Mouse (Mus musculus) 3134 (cell line): ENCODE data around the gene Map4k4.

Experiments used
- DNase-seq: peaks from one replicate; pipeline ENCODE4 v3.0.0-alpha.2; 2011; ENCODE audit warnings: low spot score; ENCODE audit not compliant: insufficient read length; ENCODE audit errors: extremely low read depth

Gene Map4k4

DNA sequence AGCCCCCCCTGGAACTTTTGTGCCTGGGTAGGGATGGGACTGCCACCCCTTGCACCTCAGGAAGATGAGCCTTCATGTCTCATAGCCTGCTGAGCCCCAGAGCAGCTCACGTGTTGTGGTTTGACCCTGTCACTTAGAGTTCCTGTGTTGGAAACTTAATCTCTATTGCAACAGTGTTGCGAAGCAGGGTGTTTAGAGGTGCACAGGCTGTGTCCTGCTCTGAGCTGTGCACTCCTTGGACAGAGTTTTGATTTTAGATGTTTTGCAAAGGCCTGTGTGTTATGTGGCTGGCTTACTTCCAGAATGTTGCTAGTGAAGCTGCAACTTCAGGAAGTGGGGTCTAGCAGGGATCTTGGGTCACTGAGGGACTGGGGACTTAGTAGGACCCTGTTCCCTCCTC, 4.1 kb upstream of the Map4k4 start:
- DNase-seq, result no peak

DNA sequence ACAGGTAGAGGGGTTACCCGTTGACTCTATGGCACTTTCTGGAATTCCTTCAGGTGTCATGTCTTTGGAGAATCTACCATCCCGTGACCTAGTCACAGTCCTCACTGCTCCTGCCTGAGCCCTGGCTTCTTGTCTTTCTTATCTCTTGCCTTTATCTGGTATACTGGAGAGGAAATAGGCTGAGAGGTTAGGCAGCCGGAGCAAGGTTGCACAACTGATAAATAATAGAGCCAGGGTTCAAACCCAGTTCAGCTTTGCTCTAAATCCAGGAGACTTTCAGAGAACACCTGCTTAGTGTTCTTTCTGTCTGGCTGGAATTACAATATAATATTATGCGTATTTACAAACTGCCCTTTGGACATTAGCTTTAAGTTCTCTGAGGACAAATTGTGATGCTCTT, 2.0 kb upstream of the Map4k4 start:
- no peak for DNase-seq

GRCm38 (mm10) chr1:39901063-39901811, 524 bp downstream of the Map4k4 start:
- DNase-seq, result peak; percentile 67

GRCm38 (mm10) chr1:39901851-39902703, 1.4 kb downstream of the Map4k4 start:
- DNase-seq, result peak; percentile 39

DNA sequence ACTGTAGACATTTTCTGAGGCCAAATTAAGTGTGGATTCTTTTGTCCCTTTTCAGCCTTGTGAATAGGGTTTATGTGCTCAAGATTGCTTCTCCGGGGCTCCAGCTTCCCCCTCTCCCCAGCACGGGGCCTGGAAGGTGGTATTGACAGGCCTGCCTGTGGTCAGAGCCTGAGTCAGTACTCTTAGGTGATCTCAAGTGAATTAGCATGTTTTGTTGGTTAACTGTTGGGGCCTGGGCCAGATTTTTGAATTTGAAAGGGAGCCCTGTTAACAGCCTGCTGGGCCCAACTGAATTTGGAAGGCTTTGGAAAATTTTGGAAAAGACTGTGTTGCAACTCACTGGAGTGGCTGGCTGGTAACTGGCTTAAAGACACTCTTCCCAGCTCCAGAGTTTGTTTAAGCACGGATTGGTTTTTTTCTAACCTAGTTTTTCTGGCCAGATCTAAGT, 2.0 kb downstream of the Map4k4 start:
- DNase-seq, result peak; percentile 62

DNA sequence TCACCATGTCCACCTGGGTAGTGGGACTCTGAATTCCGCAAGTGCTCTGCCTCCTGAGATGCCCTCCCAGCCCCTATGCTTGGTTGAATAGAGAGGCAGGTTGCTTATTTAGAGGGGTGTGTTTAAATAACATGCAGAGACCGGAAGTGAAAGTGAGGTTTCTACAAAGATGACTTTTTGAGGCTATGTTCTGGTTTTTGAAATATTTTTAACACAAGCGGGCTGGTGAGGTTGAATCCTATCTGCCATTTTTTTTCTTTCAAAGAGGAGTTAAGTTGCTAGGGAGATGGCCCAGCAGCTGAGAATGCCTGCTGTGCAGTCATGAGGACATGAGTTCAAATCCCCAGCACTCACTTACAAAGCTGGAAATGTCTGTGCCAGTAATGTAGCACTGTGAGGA, 4.0 kb downstream of the Map4k4 start:
- no peak for DNase-seq

- DNase-seq, result no peak
These were observed 6.2 kb downstream of the Map4k4 start for GRCm38 (mm10) chr1:39906921-39907320.

GRCm38 (mm10) chr1:39908976-39909375, 8.3 kb downstream of the Map4k4 start:
- no peak for DNase-seq

- DNase-seq, result no peak
These were observed 10.7 kb downstream of the Map4k4 start for GRCm38 (mm10) chr1:39911446-39911845.

GRCm38 (mm10) chr1:39913256-39913655, 12.5 kb downstream of the Map4k4 start:
- no peak for DNase-seq

- no peak for DNase-seq
These were observed 15.4 kb downstream of the Map4k4 start for GRCm38 (mm10) chr1:39916144-39916543.

GRCm38 (mm10) chr1:39917855-39918516, 17.3 kb downstream of the Map4k4 start:
- DNase-seq, result no peak

DNA sequence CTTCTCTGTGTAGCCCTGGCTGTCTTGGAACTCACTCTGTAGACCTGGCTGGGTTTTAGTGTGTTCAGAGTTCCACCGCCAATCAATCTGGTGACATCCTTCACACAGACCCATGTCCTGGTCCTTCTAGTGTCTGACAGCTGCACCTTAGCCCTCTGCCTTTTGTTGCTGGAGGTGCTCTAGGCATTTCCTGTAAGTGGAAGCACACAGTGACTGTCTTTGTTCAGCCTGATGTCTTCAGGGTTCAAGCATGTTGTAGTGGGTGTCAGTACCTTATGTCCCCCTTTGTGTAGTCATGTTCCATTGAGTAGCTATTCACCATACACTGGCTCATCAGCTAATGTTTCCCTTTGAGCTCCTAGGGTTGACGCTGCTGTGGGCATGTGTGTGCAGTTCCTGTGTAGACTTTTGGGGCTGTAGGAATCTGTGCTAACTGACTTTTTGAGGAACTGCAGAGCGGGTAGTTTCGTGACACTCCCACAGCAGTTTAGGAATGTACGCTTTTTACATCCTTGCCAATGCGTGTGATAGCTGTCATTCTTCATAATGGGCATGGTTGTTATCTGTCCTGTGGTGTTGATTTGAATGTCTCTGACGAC, 17.9 kb downstream of the Map4k4 start:
- DNase-seq, result no peak

GRCm38 (mm10) chr1:39920616-39921015, 19.9 kb downstream of the Map4k4 start:
- no peak for DNase-seq

DNA sequence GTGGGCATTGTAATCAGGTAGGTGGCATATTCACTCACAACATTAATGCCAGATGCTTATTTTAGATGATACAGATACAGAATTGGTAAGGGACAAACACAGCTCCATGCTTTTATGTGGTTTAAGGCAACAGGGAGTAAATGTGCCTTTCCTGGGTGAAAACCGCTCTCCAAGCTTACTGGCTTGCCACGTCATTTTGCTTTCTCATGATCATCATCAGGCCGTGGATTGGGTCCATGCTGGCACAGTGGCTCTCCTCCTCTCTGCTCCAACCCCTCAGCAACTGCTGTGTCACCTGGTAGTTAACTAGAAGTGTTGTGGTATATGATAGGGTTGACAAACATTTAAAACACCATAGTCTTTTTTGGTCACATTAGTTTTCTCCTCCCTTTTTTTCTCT, 21.3 kb downstream of the Map4k4 start:
- DNase-seq, result no peak

DNA sequence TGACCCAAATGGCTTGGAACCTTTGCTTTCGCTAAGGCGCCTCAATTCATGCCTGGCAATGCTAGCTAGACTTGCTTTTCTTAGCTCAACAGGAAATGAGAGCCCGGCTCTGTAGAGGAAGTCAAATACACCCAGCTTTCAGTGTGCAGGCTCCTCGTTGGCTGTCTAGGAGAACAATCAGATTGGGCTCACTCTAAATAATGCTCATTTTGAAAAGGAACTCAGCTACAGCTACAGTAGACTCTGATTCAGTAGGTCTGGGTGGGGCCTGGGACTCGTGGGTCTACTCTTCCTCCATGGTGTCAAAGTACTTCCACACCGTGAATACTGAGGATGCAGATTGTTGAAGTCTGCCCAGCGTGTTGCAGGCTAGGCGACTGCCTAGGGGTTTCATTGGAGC, 22.0 kb downstream of the Map4k4 start:
- no peak for DNase-seq

- no peak for DNase-seq
These were observed 23.0 kb downstream of the Map4k4 start for GRCm38 (mm10) chr1:39923395-39924337.

GRCm38 (mm10) chr1:39931055-39931454, 30.3 kb downstream of the Map4k4 start:
- DNase-seq, result no peak

GRCm38 (mm10) chr1:39932216-39932739, 31.6 kb downstream of the Map4k4 start:
- DNase-seq, result no peak

DNA sequence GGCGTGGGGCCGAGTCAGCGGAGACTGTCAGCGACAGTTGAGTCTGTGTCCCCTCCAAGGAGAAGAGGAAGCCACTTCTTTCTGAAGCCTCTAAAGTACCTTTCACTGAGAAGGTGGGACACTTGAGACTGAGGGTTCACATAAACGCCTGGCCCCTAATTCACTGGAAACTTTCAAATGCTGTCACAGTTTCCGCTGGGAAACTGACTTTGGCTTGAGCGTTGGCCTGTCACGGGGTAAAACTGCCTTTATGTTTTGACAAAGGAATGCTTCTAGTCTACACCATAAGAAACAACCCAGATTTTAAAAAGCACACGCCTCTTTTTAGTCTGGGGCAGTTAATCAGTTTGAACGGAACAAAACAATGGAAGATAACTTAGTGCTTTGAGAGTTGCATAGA, 32.2 kb downstream of the Map4k4 start:
- DNase-seq, result no peak
